Mouse (Mus musculus): ENCODE measurements at regions not wholly inside any gene's neighbourhood (a gene's known extent, or its start where the extent isn't known, plus 50 kb on each side); places are given as distances from the start of the nearest gene placed in this dataset.

DNA sequence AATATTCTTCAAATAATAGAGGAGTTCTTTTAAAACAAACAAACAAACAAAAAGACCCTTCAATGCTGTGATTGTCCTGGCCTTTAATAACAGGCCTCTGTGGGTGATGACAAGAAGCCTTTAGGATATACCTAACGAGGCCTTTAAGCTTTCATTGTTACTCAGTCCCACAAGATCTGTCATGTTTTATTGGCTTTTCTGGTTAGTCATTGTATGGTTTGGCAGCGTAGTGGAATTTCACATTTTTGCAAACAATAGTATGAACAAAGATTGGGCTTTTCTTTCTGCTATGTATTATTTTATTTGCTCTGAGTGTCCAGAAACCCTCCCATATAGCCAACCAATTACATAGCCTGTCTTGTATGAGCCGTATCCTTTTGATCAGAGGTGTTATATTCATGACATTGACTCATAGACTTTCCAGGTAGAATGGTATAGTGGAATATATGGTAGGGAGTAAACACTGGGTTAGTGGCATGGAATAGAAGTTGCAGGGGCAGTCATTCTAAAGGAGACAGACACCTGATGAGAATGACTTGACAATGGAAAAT, 76.1 kb upstream of the Cerkl start:
- no peak for TF ChIP-seq POLR2A (IDR thresholded peaks at IDR 0.05; ENCODE audit: borderline replicate concordance, extremely low read depth, insufficient read depth, insufficient read length, poor library complexity, severe bottlenecking)
- TF ChIP-seq CTCF (IDR thresholded peaks at IDR 0.05; ENCODE audit: borderline replicate concordance, extremely low read depth, insufficient read depth, insufficient read length) = no peak
- no peak for DNase-seq (ENCODE audit: low read depth)

- no peak for DNase-seq (ENCODE audit: low read depth)
- TF ChIP-seq POLR2A (IDR thresholded peaks at IDR 0.05; ENCODE audit: borderline replicate concordance, extremely low read depth, insufficient read depth, insufficient read length, poor library complexity, severe bottlenecking) (no peak), CTCF (IDR thresholded peaks at IDR 0.05; ENCODE audit: borderline replicate concordance, extremely low read depth, insufficient read depth, insufficient read length) (no peak)
Observed at GRCm38 (mm10) chr2:79537126-79537875, 80.7 kb upstream of the Cerkl start.

DNA sequence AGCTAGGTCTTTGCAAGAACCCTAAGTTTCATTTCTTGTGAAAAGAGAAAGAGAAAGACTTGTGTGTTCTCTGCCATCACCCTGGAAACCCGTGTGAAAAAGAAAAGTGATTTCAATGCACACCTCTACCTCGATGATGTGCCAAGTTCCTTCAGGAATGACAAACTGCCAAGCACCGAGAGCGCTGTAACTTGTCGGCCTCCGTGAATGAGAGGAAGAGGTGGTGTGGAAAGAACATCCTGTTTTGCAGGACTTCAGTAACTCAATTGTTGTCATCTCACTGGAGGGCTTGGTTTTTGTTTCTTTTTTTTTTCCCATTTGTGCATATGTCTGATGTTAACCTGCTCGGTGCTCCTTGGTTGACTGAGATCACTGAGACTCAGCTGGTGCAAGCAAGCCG, 83.8 kb upstream of the Cerkl start:
- TF ChIP-seq POLR2A (IDR thresholded peaks at IDR 0.05; ENCODE audit: borderline replicate concordance, extremely low read depth, insufficient read depth, insufficient read length, poor library complexity, severe bottlenecking) (no peak), CTCF (IDR thresholded peaks at IDR 0.05; ENCODE audit: borderline replicate concordance, extremely low read depth, insufficient read depth, insufficient read length) (no peak)

GRCm38 (mm10) chr2:79542191-79542980, 85.8 kb upstream of the Cerkl start:
- DNase-seq (ENCODE audit: low read depth) = peak; percentile 31
- TF ChIP-seq CTCF (IDR thresholded peaks at IDR 0.05; ENCODE audit: borderline replicate concordance, extremely low read depth, insufficient read depth, insufficient read length) = no peak
- TF ChIP-seq POLR2A (IDR thresholded peaks at IDR 0.05; ENCODE audit: borderline replicate concordance, extremely low read depth, insufficient read depth, insufficient read length, poor library complexity, severe bottlenecking) = no peak

More for the DNA sequence above, 83.8 kb upstream of the Cerkl start:
- DNase-seq (ENCODE audit: low read depth) = no peak

- no peak for DNase-seq (ENCODE audit: low read depth)
- TF ChIP-seq CTCF (IDR thresholded peaks at IDR 0.05; ENCODE audit: borderline replicate concordance, extremely low read depth, insufficient read depth, insufficient read length) = no peak
- no peak for TF ChIP-seq POLR2A (IDR thresholded peaks at IDR 0.05; ENCODE audit: borderline replicate concordance, extremely low read depth, insufficient read depth, insufficient read length, poor library complexity, severe bottlenecking)
Observed at GRCm38 (mm10) chr2:79543456-79543855, 86.9 kb upstream of the Cerkl start.

DNA sequence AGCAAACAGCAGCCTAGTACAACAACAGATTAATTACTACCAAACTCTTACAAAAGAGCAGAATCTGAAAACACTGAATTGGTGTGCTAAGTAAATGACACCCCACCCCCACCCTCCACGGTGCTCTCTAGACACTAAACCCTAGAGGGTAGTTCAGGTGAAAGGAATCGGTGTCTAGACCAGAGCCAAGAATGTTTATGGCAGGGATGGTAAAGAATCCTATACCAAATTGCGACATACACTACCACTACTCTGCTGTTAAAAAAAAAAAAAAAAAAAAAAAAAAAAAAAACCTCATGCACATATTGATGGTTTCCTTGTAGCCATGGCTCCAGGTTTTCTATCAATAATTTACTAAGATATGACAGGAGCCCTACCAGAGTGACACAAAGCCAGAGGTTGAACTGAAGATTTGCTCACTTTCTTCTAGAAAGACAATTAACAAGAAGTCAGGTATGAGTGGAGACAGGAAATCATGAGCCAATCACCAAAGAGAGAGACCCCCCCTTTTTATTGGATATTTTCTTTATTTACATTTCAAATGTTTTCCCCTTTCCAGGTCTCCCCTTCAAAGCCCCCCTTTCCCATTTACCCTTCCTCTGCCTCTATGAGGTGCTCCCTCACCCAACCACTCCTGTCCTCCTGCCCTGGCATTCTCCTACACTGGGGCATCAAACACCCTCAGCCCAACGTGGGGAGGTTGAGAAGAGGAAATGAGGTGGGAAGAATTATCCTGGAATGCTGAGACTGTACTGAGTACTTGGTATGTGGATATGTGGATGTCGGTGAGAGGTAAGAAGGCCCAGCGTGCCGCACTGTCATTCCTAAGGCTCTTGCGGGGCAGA, 87.6 kb upstream of the Cerkl start:
- no peak for DNase-seq (ENCODE audit: low read depth)
- TF ChIP-seq CTCF (IDR thresholded peaks at IDR 0.05; ENCODE audit: borderline replicate concordance, extremely low read depth, insufficient read depth, insufficient read length) (no peak), POLR2A (IDR thresholded peaks at IDR 0.05; ENCODE audit: borderline replicate concordance, extremely low read depth, insufficient read depth, insufficient read length, poor library complexity, severe bottlenecking) (no peak)

DNA sequence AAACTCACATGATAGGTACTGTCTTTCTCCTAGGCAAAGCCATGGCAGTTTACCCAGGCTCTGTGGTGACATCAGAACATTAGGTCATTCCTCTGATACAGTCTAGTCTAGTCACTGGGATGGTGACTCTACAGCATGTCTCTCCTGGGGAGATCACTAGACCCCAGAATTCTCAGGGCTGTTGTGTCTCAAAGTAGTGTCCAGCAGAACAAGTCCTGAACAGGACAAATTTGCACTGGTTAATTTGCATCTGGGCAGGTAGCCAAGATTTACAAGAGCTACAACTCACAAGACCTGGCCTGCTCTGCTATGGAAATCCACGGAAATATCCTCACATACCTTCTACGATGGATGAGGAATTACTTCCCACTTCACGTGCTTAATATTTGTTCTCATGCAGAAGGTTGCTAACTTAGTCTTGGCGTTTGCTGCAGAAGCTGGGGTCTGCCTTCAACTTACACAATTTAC, 88.2 kb upstream of the Cerkl start:
- TF ChIP-seq POLR2A (IDR thresholded peaks at IDR 0.05; ENCODE audit: borderline replicate concordance, extremely low read depth, insufficient read depth, insufficient read length, poor library complexity, severe bottlenecking) (no peak), CTCF (IDR thresholded peaks at IDR 0.05; ENCODE audit: borderline replicate concordance, extremely low read depth, insufficient read depth, insufficient read length) (no peak)
- no peak for DNase-seq (ENCODE audit: low read depth)

GRCm38 (mm10) chr2:79546206-79546605, 88.9 kb upstream of the Itprid2 start:
- TF ChIP-seq POLR2A (IDR thresholded peaks at IDR 0.05; ENCODE audit: borderline replicate concordance, extremely low read depth, insufficient read depth, insufficient read length, poor library complexity, severe bottlenecking) (no peak), CTCF (IDR thresholded peaks at IDR 0.05; ENCODE audit: borderline replicate concordance, extremely low read depth, insufficient read depth, insufficient read length) (no peak)
- no peak for DNase-seq (ENCODE audit: low read depth)

- no peak for DNase-seq (ENCODE audit: low read depth)
- TF ChIP-seq CTCF (IDR thresholded peaks at IDR 0.05; ENCODE audit: borderline replicate concordance, extremely low read depth, insufficient read depth, insufficient read length) = no peak
- TF ChIP-seq POLR2A (IDR thresholded peaks at IDR 0.05; ENCODE audit: borderline replicate concordance, extremely low read depth, insufficient read depth, insufficient read length, poor library complexity, severe bottlenecking) = no peak
Observed at GRCm38 (mm10) chr2:79547284-79547683, 87.9 kb upstream of the Itprid2 start.

GRCm38 (mm10) chr2:79548039-79548600, 87.0 kb upstream of the Itprid2 start:
- no peak for DNase-seq (ENCODE audit: low read depth)
- TF ChIP-seq POLR2A (IDR thresholded peaks at IDR 0.05; ENCODE audit: borderline replicate concordance, extremely low read depth, insufficient read depth, insufficient read length, poor library complexity, severe bottlenecking) (no peak), CTCF (IDR thresholded peaks at IDR 0.05; ENCODE audit: borderline replicate concordance, extremely low read depth, insufficient read depth, insufficient read length) (no peak)

Data from brain, embryonic 14.5 days (tissue).